Mouse (Mus musculus) neural tube, embryonic 14.5 days (tissue): ENCODE results near the gene Hs2st1. TPM values are rescaled to one million over a fixed set of nuclear protein-coding genes. Genes with fewer than 3 reads are reported as not detected.
A peak's percentile ranks its signal among the peaks of the same experiment; 100 is the strongest.

Source experiments
- ATAC-seq: fragments of 200-750 bp; cut with Nextera tagmentation; 2 replicates; pipeline ENCODE4 v1.8.0; 2017; ENCODE audit warnings: low read depth, mild to moderate bottlenecking, moderate TSS enrichment, moderate library complexity
- H3K27ac ChIP-seq: fragments of 300-500 bp; sonication (generic); 2 replicates; pipeline ENCODE4 v1.5.1; 2014; ENCODE audit warnings: low read depth, mild to moderate bottlenecking, control low read depth, low read length, moderate library complexity, mixed read lengths
- H3K27me3 ChIP-seq: fragments of 300-500 bp; sonication (generic); 2 replicates; pipeline ENCODE4 v1.6.1; 2014; ENCODE audit warnings: low read length; ENCODE audit not compliant: control insufficient read depth, insufficient read depth
- H3K36me3 ChIP-seq: fragments of 300-500 bp; sonication (generic); 2 replicates; pipeline ENCODE4 v1.6.1; 2014; ENCODE audit warnings: low read length, mixed read lengths; ENCODE audit not compliant: control insufficient read depth, insufficient read depth
- H3K4me1 ChIP-seq: fragments of 300-500 bp; sonication (generic); 2 replicates; pipeline ENCODE4 v1.6.1; 2014; ENCODE audit warnings: low read length; ENCODE audit not compliant: control insufficient read depth, insufficient read depth
- H3K4me2 ChIP-seq: fragments of 300-500 bp; sonication (generic); 2 replicates; pipeline ENCODE4 v1.6.1; 2014; ENCODE audit warnings: mild to moderate bottlenecking, low read depth, low read length, control low read depth
- H3K4me3 ChIP-seq: fragments of 300-500 bp; sonication (generic); 2 replicates; pipeline ENCODE4 v1.5.1; 2014; ENCODE audit warnings: low read depth, low read length, control low read depth, mixed read lengths
- H3K9ac ChIP-seq: fragments of 300-500 bp; sonication (generic); replicated peaks from 2 replicates; pipeline ENCODE4 v1.6.1; 2014; ENCODE audit warnings: low read depth, mild to moderate bottlenecking, control low read depth, low read length, mixed read lengths
- H3K9me3 ChIP-seq: fragments of 300-500 bp; sonication (generic); 2 replicates; pipeline ENCODE4 v1.6.1; 2016; ENCODE audit warnings: low read length; ENCODE audit not compliant: control insufficient read depth
- WGBS: fragments of 180-500 bp; shearing (Covaris S2); extraction: QIAGEN DNeasy Blood & Tissue Kit; methylation state at CpG from one replicate; pipeline ENCODE4 v1.1.7; 2014; 5-methylcytosine and 5-hydroxymethylcytosine counted together
- polyA plus RNA-seq: library from polyadenylated mRNA; unstranded; fragments of >200 nt; fragmentation: Nextera tagmentation; extraction: Ambion mirVana; gene quantifications from 2 replicates; pipeline ENCODE4 v1.2.1, GENCODE M21; 2014

Gene Hs2st1
- 17.0 and 18.6 TPM in 2 replicates for polyA plus RNA-seq

DNA sequence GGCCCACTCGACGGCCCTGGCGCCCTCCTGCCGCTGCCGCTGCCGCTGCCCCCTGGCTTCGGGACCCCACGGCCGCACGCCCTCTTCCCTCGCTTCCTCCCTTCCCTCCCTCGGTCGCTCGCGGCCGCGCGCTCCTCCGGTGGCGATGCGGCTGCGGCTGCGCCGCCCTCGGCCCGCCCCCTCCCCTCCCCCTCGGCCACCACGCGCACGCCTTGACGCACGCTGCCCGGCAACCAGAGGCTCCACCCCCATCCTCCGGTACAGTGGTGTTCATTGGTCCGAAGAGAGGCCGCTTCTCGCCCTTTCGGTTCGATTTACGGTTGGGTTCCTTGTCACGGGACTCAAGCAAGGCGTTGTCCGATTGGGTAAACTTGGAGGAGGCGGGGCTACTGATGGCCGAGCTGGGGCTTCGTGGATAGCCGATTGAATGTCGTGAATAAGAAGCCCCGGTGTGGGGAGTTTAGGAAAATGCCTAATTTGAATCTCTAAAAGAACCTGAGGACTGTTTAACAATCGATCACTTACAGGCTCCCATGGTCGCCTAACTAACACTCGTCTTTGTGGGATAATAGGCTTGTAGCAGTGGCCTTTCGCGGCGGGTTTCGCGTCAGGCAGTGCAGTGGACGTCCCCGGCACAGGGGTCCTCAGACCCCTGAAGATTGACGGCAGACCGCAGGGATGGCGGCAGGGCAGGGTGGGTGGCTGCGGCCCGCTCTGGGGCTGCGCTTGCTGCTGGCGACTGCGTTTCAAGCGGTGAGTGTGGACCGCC is at the start of gene Hs2st1, which contains the start of gene Selenof:
Gene Hs2st1 (minus strand): TSS at position 135 of the 769 bp plus-strand sequence.
Gene Selenof (plus strand): TSS at position 258 of the 769 bp plus-strand sequence.
- WGBS: under 1% methylated on average over 61 of the region's 69 CpGs
- Histone ChIP-seq H3K27me3 (no peaks in the 10 kb centered on the region), H3K4me2 (peak within 1 kb of the TSS; percentile 95), H3K4me1 (peaks cover 25% of the 10 kb centered on the region), H3K9ac (peak within 1 kb of the TSS; percentile 87), H3K4me3 (peak within 1 kb of the TSS; percentile 78), H3K36me3 (0 out of 2 replicates have a peak, but pooled peaks cover 4% of the 10 kb centered on the region), H3K9me3 (no peaks in the 10 kb centered on the region), H3K27ac (peak within 1 kb of the TSS; percentile 98)
- ATAC-seq: peak; percentile 98

DNA sequence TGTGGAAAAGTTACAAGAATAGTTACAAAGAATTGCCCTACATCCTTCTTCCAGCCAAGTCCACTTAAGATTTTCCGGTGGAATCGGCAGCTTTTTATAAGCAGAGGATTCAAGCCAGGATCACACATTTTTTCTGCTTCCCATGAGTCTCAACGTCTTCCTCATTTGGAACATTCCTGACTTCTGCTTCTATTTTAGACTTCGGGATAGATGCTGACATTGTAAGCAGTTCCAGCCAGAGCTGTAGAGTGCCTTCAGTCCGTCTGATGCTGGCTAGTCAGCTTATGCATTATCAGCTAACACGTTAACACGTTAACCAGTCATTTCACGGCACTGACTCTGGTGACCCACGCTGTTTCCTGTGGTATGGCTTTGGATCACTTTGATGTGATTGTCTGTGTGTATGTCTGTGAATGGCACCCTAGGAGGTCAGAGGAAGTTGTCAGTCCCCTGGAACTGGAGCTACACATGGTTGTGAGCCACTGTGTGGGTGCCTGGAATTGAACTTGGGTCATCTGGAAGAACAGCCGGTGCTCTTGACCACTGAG is 47.7 kb upstream of the Hs2st1 start:
- Histone ChIP-seq H3K36me3 (no peaks in the 10 kb centered on the region), H3K4me3 (no peak overlapping the region), H3K4me2 (no peak overlapping the region), H3K27ac (no peak overlapping the region), H3K9ac (no peak overlapping the region), H3K9me3 (no peaks in the 10 kb centered on the region), H3K27me3 (no peaks in the 10 kb centered on the region), H3K4me1 (peaks cover 8% of the 10 kb centered on the region; the same call in 1 of the 2 replicates)
- ATAC-seq: no peak
- WGBS: 87% methylated on average over 10 of the region's 10 CpGs

DNA sequence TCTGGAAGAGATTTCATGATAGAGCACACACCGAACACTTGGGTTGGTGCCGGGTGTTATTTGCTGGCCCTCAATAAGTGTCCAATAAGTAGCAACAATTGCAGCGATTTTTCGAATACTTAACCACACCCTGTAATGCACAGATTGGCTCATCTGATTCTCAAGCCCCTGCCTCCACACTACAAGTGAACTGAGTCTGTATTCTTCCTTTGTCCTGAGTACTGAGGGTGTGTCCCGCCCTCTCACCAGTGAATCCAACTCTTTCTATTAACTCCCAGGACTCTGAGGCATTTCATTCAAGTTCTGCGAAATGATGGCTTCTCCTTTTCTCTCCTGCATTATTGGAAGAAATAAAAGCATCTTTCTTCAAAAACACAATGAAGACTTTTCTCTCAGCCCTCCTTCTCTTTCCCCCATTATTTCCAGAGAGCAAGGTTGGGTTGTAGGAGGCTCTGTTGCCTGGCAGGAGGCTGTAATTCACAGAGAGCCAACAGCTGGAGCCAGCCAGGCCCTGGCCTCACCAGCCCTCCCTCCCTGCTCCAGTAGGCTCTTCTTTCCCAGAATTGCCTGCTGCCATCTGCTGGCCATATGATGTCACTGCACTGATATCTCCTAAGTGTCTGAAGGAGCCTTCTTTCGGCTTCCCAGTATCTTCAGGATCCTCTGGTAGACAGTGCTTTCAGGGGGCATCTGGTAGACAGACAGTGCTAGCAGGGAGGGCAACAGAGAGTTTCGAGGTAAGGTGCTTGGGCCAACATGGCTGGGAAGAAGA is 46.9 kb upstream of the Hs2st1 start:
- peak overlapping the region; percentile 55; the same call in 1 of the 2 replicates for H3K27ac ChIP-seq
- 37% methylated on average over 8 of the region's 8 CpGs for WGBS
- no peaks in the 10 kb centered on the region for H3K36me3 ChIP-seq
- no peaks in the 10 kb centered on the region for H3K9me3 ChIP-seq
- no peak overlapping the region for H3K4me2 ChIP-seq
- no peak overlapping the region for H3K4me3 ChIP-seq
- no peaks in the 10 kb centered on the region for H3K27me3 ChIP-seq
- peak; percentile 94 for ATAC-seq
- no peak overlapping the region for H3K9ac ChIP-seq
- H3K4me1 ChIP-seq: peaks cover 8% of the 10 kb centered on the region; the same call in 1 of the 2 replicates

DNA sequence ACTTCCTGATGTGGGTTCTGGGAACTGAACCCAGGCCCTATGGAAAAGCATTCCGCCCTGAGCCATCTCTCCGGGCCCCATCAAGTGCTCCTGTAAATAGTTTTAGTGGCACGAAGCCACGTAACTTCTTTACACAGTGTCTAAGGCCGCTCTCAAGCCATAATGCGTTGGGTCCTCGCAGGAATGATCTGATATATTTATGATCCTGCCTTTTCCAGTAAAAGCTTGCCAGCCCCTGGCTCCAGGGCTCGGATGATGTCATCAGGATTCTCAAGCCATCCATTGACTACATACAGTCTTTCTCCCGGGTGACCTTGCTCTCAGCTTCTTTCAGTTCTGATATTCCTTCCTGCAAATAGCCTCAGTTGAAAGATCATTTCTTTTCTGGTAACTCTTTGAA is 45.5 kb upstream of the Hs2st1 start:
- Histone ChIP-seq H3K36me3 (no peaks in the 10 kb centered on the region), H3K4me3 (no peak overlapping the region), H3K4me2 (no peak overlapping the region), H3K4me1 (peaks cover 8% of the 10 kb centered on the region; the same call in 1 of the 2 replicates), H3K27ac (no peak overlapping the region), H3K9me3 (no peaks in the 10 kb centered on the region), H3K9ac (no peak overlapping the region), H3K27me3 (no peaks in the 10 kb centered on the region)
- ATAC-seq: 0 out of 2 replicates have a peak, but pooled peaks have one; percentile 33
- whole genome bisulfite sequencing: 55% methylated on average over 9 of the region's 9 CpGs

DNA sequence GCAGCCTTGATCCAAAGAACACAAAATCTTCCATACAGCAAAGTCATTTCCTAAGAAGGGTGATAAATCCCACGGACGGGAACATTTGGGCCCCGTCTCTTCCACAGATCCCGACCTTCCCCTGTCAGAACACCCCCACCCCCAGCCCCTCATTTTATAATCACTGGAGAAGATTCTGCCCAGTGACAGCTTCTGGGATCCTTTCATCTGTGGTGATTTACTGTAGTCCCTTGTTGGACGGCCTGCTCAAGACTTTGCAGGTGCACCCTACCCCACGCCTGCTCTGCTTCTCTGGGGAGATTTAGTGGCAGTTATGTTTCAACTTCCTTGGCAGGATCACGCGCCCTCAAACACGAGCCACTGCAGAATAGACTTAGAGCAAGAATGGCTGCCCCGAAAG is 44.7 kb upstream of the Hs2st1 start:
- Histone ChIP-seq H3K27me3 (no peaks in the 10 kb centered on the region), H3K4me1 (peaks cover 8% of the 10 kb centered on the region; the same call in 1 of the 2 replicates), H3K9ac (no peak overlapping the region), H3K27ac (no peak overlapping the region), H3K4me3 (no peak overlapping the region), H3K9me3 (no peaks in the 10 kb centered on the region), H3K4me2 (no peak overlapping the region), H3K36me3 (no peaks in the 10 kb centered on the region)
- no peak for ATAC-seq
- WGBS: 27% methylated on average over 10 of the region's 10 CpGs

DNA sequence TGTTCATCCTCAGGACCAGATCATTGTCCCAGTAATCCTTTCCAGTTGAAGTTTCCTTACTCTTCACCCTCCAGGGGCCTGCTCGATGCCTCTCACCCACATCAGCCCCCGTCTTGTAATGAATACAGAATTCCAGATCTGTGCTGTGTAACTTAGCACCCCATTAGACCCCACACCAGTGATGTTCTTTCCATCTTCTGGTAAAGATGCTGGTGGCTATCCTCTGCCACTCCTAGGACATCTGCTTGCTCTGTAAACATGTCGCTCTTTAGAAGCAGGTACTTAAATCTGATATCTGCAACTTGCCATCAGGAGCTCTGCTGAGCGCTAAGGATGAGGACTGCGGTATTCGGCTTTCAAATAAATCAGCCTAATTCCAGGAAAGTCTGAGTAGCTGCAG is 44.3 kb upstream of the Hs2st1 start:
- WGBS: 69% methylated on average over 6 of the region's 6 CpGs
- Histone ChIP-seq H3K4me3 (no peak overlapping the region), H3K27me3 (no peaks in the 10 kb centered on the region), H3K36me3 (no peaks in the 10 kb centered on the region), H3K9ac (no peak overlapping the region), H3K4me2 (no peak overlapping the region), H3K27ac (no peak overlapping the region), H3K4me1 (peaks cover 8% of the 10 kb centered on the region; the same call in 1 of the 2 replicates), H3K9me3 (no peaks in the 10 kb centered on the region)
- ATAC-seq: no peak

DNA sequence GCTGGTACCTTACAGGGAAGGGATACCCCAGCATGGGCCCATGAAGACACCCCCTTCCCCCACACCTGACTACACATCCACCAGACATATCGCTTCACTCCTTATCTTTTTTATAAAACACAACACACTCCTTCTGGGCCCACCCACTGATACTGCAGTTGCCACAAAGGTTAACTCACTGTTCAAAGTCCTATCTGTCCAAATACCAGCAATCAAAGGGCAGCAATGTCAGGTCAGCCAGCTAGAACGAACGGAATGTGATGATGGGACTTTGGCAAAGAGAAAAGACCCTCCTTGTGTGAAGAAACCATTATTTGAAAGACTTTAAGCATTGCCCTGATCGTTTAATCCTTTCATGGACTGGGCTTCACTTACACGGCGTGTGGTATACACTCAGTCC is 42.4 kb upstream of the Hs2st1 start:
- H3K27me3 ChIP-seq: no peaks in the 10 kb centered on the region
- 77% methylated on average over 6 of the region's 6 CpGs for WGBS

DNA sequence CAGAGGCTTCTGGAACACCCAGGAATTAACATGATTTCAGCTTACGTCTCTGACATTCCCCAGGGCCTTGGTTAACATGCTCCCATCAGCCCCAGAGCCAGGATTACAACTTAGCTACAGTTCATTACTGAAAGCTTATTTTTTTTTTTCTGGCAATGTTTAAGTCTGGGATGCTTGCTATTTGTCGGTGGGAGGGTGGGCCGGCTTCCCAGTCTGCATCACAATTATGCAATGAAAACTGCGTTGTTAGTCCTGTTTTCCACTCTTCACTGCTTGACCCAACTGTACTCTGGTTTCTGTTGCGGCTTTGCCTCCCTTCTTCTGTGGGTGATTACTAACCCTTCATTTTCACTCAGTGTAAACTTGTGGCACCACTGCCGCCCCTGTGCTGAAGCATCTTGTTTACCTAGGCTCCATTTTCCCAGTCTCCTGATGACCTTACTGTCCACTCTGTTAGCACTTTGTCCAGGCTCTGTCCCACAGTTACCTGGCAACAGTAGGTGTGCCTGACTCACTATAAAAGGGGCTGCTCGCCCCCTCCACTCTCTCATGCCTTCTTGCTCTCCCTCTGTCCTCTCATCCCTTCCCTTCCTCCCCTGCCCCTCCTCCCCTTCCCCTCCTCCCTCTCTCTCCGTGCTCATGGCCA is 41.8 kb upstream of the Hs2st1 start:
- ATAC-seq: no peak
- Histone ChIP-seq H3K9ac (no peak overlapping the region), H3K4me3 (no peak overlapping the region), H3K9me3 (no peaks in the 10 kb centered on the region), H3K36me3 (no peaks in the 10 kb centered on the region), H3K27me3 (no peaks in the 10 kb centered on the region), H3K4me1 (peaks cover 8% of the 10 kb centered on the region; the same call in 1 of the 2 replicates), H3K27ac (no peak overlapping the region), H3K4me2 (no peak overlapping the region)
- 58% methylated on average over 8 of the region's 8 CpGs for WGBS

More for the DNA sequence above, 42.4 kb upstream of the Hs2st1 start:
- H3K27ac ChIP-seq: no peak overlapping the region
- no peak overlapping the region for H3K9ac ChIP-seq
- H3K9me3 ChIP-seq: no peaks in the 10 kb centered on the region
- H3K4me1 ChIP-seq: peaks cover 8% of the 10 kb centered on the region; the same call in 1 of the 2 replicates
- no peaks in the 10 kb centered on the region for H3K36me3 ChIP-seq
- no peak overlapping the region for H3K4me3 ChIP-seq
- ATAC-seq: no peak
- H3K4me2 ChIP-seq: no peak overlapping the region
